Mouse (Mus musculus) liver, postnatal 0 days (tissue): Measurements from ENCODE around the gene Gmcl1.
A peak's percentile ranks its signal among the peaks of the same experiment; 100 is the strongest.

Experiments used
- CTCF ChIP-seq: sonication (generic); IDR thresholded peaks from 2 replicates; pipeline ENCODE4 v1.5.1; 2016; ENCODE audit warnings: antibody characterized with exemption, low read depth
- EP300 ChIP-seq: IDR thresholded peaks from 2 replicates; pipeline ENCODE4 v1.6.1; 2016; ENCODE audit warnings: antibody characterized with exemption, low read depth, mild to moderate bottlenecking

DNA sequence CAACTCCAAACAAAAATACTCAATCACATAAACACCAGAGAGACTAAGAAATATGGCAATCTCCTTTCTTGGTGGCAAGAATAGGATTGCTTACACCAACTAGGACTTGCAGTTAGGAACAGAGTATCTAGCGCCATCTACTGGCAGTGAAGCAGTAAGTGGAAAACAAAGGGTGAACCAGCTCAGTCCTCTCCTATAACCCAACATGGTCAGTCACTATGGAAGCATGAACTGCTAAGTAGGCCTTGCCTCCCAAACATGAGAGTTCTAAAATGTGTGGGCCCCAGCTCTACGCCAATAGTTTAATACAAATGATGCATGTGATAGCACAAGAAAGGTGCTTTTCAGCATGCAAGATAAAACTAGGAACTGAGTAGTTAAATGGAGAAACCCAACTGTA lies 62.3 kb downstream of the Gmcl1 start:
- TF ChIP-seq CTCF, result peak; percentile 100
- no peak for TF ChIP-seq EP300
